Mouse (Mus musculus) left cerebral cortex, postnatal 14 days (tissue): Measurements from ENCODE around the gene Ptpn14. TPM values are rescaled to one million over a fixed set of nuclear protein-coding genes. Genes with fewer than 3 reads are reported as not detected.
A peak's percentile ranks its signal among the peaks of the same experiment; 100 is the strongest.

ENCODE experiments used
- DNase-seq, 2 experiments: peaks; one replicate each; pipeline ENCODE4 v3.0.0; 2021 to 2022; ENCODE audit warnings: low spot score in 2 of 2, mixed read lengths in 1 of 2
- intact Hi-C: fragments of 180-260 bp; cut with DNase I; formaldehyde crosslinking; loops from one replicate; pipeline ENCODE4 v1.15.1; 2025
- total RNA-seq, 2 experiments: library from RNA; stranded (reverse); gene quantifications; 2 replicates each; pipeline ENCODE4 v1.2.3; 2021

Ptpn14 gene
- total RNA-seq, 2 experiments from 2014 or later = 10.3 to 11.5 TPM

DNA sequence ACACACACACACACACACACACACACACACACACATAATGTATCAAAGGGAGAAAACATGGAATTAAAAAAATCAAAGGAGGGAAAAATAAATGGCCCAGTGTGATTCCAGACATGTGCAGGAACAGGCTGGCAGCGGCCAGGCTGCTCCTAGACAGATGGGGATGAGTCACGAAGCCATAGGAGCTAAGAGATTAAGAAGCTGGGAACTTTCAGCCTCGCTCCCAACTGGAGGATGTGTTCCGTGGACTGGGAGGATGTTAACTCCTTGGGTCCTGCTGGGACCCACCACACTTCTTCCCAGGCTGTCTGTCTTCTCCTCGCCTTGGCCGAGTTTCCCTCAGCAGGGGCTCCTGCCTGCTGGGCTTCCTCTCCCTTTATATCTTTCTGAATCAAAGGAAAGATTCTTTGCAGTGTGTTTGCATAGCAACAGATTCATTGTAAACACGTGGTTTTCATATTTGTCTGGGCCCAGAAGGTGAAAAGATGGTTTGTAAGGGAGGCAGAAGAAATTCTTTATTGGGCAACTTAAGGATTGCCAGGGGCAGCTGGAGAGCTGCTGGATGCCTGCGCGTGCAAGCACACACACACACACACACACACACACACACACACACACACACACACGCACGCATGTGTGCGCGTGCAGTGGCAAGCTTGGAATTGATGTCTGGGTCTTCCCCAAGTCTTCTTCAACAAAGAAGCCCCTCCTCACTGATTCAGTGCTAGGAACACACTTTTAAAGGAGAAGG lies 72.3 kb downstream of the Ptpn14 start:
- intact Hi-C loops = no loop called here
- peak; percentile 46 to 62 for DNase-seq

DNA sequence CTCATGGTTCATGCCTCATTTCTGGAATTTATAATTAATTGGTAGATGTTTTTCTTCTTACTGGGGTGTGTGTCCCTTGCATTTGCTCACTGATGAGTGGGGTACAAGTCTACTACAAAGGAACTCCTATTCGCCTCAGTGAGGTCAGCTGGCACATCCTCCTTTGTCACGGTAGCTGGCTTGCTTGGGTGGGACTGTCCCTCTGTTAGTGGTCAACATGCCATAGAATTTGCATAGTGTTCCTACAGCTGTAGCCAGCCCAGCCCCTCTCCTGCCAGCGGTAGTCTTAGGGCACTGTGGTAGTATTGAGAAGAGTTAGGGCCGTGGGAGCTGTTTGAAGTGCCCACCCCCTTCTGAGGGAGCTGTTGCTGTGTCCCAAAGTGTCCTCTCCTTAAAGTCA lies 73.2 kb downstream of the Ptpn14 start:
- DNase-seq = no peak
- intact Hi-C loops = no loop called here

DNA sequence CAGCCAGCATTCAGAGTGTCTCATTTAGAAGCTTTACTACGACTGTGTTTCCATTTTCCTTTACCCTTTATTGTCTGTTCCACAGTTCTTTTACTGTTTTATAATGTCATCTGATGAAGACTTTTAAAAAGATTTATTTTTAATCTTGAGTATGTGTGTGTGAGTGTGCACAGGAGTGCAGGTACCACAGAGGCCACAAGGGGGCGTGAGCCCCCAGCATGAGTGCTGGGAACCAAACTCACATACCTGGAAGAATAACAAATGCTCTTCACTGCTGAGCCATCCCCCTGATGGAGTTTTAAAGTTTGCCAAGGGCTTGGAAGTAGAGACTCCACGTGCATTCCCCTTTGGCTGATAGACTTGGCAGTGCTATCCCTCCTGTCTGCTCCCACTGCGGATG lies 74.5 kb downstream of the Ptpn14 start:
- DNase-seq = no peak
- intact Hi-C loops = no loop called here

DNA sequence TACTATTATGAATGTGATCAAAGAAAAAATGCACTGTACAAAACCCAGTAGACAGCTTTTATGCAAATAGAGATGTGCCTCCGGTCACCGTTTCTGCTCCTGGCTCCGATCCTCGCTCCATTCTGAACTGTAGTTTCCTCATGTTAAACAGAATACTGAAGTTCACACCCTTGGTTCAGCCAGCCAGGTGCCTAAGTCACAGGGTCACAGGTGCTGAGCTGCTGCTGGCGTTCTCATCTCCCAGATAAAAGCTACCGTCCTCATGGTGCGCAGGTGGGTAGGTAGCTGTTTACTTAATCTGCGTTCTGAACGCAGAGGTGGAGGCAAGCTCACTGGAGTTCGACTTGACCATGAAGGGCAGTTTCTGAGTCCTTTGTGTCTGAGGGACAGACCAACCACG lies 75.7 kb downstream of the Ptpn14 start:
- no peak for DNase-seq
- intact Hi-C loops = no loop called here

DNA sequence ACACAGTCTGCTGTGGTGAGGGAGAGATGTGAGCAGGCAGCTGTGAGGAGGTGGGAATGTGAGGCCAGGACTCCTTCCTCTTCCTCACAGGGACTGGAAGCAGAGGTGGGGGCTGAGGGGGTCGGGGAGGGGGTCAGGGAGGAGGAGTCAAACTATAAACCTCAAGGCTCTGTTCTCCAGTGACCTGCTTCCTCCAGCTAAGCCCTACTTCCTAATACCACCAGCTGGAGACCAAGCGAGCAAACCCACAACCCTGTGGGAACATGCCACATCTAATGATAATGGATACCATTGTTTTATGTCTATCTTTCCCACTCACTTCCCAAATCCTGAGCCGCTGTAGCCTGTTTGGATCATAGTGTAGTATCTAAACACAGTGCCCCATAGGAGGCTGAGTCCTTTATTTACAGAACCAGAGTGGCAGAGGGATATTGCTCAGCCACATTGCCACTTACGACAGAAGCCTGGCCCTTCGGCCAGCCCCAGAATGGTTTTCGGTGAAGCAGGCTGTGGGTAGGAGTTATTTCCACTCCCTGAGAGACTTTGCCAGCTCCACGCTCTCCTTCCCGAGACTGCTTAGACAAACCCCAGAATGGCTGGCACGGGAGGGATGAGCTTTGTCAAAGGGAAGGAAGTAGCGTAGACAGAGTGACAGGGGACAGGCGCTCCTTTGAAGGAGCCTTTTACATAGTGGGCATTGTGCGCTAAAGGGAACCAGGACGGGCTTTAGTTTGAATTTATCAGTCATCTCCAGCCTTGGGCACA lies 78.6 kb downstream of the Ptpn14 start:
- no peak for DNase-seq
- intact Hi-C loops = no loop called here

DNA sequence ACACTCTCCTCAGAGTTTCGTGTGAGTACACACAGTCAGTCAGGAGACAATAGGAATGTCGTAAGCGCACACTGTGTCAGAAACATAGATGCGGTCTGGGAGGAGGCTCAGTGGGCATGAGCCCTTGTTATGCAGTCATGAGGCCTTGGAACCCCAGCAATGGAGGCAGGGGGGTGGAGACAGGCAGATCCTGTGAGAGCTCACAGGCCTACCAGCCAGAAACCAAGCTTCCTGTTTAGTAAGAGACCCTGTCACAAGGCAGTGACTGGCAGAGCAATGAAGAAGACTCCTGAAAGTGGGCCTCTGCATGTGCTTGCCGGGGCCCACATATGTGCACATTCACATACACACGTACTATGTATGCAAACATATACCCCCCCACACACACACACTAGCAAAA lies 79.9 kb downstream of the Ptpn14 start:
- intact Hi-C loops = no loop called here
- no peak for DNase-seq

DNA sequence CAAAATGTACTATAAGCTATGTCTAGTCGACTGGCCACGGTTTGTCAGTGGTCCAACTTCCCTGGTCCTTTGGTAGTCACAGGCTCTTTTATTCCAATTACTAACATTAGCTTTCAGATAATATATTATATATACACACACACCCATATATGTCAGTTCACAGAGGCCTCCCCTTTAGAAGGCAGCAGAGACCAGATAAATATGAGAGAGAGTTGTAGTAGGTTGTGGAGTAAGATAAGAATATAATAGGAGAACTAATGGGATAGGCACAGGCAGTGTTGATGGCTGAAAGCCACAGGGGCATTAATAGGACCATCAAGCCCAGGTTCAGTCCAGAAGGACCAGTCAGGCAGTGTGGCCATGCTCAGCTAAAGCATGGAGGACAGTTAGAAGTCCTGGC lies 80.4 kb downstream of the Ptpn14 start:
- intact Hi-C loops = no loop called here
- no peak for DNase-seq

DNA sequence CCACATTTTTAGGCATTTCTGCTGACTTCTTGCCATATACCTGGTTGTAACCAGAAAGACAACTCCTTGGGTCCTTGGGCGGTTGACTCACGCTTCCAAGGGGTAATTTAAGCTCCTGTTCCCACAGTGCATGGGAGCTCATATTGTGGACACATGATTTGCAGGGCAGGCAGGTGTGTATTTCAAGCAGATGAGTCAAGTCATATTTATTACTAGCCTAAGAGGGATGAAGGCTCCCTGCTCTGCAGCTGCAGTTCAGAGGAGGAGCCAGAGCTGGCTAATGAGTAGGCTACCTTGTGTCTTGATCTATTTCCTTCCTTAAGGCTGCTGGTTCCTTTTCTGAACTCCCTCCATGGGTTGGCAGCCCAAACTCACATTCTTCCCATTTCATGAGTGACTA lies 83.7 kb downstream of the Ptpn14 start:
- intact Hi-C loops = no loop called here
- no peak for DNase-seq

DNA sequence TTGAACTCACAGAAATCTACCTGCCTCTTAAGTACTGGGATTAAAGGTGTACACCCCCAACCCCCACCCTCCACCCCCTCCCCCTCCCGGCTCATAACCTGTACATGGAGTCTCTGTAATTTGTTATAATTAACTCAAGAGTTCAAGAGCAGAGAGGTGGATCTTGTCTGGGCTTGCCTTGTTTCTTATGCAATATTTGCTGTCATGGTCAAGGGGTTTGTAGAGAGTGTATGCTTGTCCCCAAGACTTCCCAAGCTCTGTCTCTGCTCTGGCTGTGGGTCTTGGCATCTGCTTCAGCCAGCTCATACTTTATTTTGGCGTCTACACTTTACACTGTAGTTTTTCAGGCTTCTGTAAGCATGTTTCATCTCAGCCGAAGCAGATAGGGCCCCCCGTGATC lies 86.3 kb downstream of the Ptpn14 start:
- intact Hi-C loops = no loop called here
- no peak for DNase-seq

DNA sequence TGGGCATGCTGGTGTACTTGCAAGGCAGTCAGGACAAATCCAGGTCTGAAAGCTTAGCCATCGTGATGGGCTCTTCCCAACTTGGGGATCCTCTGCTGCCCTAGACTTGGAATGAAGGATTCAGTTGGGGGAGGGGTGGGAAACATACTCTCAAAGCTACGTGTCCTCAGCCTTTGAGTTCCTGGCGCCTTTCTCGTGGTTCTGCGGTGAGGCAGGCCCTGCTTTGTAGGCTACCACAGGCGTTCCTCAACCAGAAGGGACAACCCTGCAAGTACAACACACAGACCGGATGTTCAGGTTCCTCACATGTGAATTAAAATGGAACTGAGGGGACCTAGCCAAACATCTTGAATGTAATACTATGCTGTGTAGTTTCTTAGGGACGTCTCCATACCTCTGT lies 89.0 kb downstream of the Ptpn14 start:
- no peak for DNase-seq
- intact Hi-C loops = loop anchor here (5.0 kb wide), 1 partner anchor 140 kb away; no protein-coding TSS in a partner anchor

DNA sequence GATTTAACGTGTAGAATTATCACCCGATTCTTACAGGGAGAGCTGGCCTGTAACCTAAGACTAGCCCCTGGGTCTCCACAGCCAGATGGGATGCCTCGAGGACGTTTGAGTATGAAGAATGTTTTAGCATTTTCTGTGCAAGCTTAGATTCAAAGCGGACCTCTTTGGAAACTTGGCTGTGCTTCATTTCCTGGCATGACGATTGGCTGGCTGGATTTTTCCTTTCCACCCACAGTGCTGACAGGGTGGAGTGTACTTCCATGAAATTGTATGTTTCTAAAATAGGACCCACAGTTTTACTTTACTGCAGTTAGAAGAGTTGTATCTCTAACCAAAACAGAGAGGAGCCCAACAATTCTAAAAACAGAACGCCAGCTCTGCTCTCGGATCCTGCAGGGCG lies 89.7 kb downstream of the Ptpn14 start:
- DNase-seq = peak; percentile 69

DNA sequence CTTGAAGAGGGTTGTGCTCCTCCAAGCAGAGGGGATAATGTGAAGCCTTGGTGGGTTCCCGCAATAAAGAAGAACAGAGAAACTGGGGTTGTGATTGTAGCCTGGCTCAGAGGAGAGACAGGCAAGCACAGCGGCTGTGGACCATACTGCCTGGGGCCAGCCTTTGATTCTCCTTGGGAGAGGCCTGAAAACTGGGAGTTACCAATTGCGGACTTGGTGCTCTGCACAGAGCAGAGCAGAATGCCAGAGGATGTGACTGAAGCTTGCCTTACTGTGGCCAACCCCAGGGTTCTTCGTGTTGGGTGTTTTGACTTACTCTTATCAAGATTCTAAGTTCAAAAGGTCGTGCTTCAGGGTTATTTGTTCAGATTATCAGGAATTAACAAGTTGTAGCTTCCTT lies 92.0 kb downstream of the Ptpn14 start:
- intact Hi-C loops = no loop called here
- DNase-seq = no peak

More for the DNA sequence above, 89.7 kb downstream of the Ptpn14 start:
- intact Hi-C loops = loop anchor here (5.0 kb wide), 1 partner anchor 139 kb away; no protein-coding TSS in a partner anchor

DNA sequence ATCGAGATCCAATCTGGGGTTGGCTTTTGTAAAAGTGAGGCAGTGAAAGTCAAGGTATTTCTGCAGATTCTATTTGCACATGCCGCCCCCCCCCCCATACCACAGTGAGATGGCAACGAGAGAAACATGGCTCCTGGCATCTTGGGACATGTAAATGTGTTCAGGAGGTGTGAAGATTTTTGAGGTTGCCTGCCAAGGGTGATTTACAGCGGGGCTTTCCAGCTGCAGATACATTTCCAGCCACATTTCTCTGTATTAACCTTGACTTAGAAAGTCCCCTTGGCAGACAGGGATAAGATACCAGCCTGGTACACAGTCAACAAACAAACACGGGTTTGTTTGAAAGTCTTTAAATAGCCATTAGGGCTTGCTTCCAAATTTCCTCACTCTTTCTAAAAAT lies 96.4 kb downstream of the Ptpn14 start:
- intact Hi-C loops = no loop called here
- DNase-seq = no peak

DNA sequence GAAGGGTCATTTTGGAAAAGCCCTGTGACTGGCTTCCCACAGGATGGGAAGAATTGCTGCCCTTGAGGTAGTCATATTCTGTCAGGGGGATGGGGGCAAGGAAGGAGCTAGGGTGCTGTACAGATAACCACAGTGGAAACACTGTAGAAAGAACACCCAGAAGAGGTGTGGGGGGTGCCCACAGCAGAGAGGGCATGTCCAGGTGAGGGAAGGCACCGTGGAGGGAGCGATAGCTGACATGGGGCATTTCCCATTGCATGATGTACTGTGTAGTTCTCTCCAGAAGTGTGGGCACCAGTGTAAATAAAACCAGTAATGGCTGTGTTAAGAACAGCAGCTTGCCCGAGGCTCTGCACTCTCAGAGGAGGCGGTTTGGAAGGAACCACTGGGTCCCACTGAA lies 102.3 kb downstream of the Ptpn14 start:
- DNase-seq = no peak
- intact Hi-C loops = no loop called here

DNA sequence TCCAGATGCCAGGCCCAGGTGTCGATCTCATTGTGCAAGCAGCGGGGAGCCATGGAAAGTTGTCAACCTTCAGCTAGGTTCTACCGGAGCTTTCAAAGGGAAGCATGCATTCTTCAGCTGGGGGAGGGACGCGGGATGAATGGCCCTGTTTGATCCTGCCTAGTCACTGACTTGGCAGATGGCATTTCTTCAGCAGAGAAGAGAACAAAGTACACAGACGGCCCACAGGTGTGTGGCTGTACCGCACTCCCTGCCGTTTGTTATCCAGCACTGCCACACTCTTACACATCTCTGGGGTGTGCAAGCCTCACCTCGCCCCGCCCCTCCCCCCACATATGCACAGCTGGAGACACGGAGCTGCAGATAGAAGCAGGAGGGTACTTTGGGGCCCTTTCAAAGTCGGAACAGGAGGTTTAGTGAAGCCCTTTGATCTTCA lies 102.7 kb downstream of the Ptpn14 start:
- DNase-seq = peak in 1 of 2 experiments; percentile 9
- intact Hi-C loops = no loop called here

DNA sequence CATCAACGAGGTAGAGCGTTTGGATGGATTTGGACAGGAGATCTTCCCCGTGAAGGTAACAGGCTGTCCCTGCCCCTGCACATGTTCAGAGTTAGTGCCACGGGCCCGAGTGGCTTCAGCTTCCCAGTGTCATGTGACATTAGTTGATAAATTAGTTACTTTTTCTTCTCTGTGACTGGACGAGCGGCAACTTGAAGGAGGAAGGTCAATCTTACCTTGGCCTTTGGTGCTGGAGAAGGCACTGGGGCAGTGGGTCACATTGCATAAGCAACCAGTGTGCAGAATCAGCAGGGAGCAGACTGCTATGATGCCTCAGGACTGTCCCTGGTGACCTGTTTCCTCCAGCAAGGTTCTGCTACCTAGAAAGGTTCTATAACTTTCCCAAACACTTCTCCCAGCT lies 105.3 kb downstream of the Ptpn14 start:
- DNase-seq = no peak
- intact Hi-C loops = no loop called here

DNA sequence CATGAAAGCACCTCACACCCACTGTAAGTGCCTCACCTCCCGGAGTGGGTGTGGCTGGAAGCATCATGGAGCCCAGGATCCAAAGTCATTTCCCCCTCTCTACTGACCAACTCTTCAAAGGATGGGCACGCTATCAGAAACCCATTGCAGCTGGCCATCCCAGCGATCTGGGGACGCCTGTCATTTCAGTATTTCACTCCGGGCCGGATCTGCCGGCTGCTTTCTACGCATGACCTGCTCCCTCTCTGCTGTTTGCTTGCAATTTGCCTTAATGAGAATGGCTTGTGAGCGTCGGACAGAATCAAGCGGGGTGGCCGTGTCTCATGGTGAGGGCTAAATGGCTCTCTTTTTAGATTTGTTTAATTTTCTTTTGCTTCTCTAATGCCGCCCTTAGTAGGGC lies 106.1 kb downstream of the Ptpn14 start:
- DNase-seq = no peak
- intact Hi-C loops = no loop called here

DNA sequence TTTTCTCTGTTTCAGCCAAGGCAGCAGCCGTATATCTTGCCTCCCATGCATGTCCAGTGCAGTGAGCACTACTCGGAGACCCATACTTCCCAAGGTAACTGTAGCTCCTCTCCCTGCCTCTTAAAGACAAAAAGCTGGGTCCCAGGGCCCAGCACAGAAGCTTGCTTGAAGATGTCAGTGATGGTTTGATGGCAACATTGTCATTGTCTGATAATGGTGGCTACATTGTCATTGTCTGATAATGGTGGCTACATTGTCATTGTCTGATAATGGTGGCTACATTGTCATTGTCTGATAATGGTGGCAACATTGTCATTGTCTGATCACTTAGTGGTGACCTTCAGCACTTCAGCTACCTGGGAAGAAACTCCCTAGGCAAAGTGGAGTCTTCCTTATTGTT lies 118.3 kb downstream of the Ptpn14 start:
- no peak for DNase-seq
- intact Hi-C loops = no loop called here

DNA sequence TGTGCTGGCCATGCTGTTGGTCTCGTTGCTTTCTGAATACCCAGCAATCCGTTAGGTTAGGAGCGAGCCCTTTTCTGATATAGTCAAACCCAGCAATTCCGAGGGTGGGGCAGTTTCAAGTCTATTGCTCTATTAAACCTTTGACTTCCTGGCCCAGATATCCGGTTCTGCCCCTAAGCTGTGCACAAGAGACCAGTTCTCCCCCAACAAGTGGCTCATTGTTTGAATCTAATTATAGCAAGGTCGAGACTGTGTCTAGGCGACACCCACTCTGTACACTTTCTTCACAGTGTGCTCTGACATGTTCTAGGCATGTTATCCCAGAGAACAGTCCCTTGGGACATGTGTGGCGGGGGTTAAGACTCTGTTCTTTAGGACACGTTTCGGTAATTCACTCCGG lies 121.5 kb downstream of the Ptpn14 start:
- no peak for DNase-seq
- intact Hi-C loops = no loop called here

DNA sequence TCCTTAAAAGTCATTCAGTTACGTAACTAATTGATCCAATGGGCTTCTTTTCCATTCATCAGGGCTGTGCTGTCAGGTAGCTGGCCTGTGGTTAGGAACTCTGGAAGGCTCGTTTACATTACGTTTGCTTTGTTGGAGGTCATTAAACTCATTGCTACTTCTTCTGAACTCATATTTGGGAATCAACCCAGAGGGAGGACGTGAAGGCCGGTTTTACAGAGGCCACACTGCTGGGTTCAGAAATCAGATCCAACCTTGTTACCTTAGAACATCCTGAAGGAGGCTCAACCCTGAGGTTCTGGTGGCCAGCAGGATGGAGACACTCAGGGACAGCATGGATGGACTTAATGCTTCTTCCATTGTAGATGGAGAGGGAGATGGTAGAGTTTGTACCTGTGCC lies 124.0 kb downstream of the Ptpn14 start:
- intact Hi-C loops = no loop called here
- no peak for DNase-seq

DNA sequence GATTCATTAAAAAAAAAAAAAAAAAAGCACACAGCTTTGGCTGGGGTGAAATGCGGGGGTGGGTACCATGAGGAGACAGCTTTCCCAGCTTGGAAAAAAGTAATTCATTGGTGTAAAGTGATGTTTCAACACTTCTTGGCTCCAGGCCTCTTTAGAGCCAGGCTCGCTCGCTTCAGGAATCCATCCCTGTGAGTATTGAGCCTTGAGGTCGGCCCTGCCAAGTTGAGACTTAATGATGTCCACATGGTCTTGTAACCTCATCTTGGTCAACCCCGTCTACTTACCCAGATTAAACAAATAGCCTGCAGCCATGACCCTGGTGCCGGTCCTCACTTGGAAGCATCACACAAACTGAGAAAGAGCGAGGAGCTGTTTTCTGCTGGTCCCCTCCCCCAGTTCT lies 124.4 kb downstream of the Ptpn14 start:
- DNase-seq = no peak
- intact Hi-C loops = no loop called here
